Mouse (Mus musculus) brain, adult 2 months (tissue): Measurements from ENCODE around the gene Fam131b.

Experiments used
- DNase-seq: peaks from one replicate; pipeline ENCODE4 v3.0.0; 2011; ENCODE audit warnings: low read depth, low spot score

Gene Fam131b

DNA sequence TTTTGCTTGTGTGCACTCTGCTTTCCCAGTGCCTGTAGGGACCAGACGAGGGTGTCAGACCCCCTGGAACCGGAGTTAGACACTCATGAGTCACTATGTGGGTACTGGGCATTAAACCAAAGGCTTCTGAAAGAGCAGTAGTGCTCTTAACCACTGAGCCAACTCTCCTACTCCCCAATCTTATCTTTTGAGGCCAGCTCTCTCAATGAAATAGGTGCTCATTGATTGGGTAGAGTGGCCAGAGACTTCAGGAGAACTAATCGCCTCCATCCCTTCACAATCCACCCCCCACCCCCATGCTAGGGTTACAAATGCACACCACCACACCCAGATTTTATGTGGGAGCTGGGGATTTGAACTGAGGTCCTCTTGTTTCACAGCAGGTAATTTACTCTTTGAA, 4.3 kb upstream of the Fam131b start:
- DNase-seq: no peak

- no peak for DNase-seq
Measured at GRCm38 (mm10) chr6:42326509-42326908, 2.1 kb upstream of the Fam131b start.

GRCm38 (mm10) chr6:42325268-42325609, 796 bp upstream of the Fam131b start:
- peak; percentile 90 for DNase-seq

DNA sequence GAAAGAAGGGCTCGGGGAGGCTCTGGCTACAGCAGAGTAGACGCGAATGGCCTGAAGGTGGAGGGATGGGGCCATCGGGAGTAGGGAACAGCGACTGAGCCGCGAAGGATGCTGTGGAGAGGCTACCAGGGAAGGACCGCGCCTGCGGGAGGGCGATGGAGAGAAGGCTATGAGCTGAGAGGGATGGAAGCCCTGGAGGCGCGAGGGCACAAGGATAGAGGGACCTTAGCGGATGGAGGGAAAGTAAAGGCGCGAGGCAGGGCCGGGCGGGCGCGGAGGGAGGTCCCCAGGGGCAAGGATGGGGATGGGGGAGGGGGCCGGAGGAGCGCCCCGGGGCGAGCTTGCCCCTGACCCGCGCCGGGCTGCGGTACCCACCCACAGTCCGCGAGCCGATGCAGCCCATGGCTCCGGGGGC, 369 bp downstream of the Fam131b start:
- peak; percentile 65 for DNase-seq

DNA sequence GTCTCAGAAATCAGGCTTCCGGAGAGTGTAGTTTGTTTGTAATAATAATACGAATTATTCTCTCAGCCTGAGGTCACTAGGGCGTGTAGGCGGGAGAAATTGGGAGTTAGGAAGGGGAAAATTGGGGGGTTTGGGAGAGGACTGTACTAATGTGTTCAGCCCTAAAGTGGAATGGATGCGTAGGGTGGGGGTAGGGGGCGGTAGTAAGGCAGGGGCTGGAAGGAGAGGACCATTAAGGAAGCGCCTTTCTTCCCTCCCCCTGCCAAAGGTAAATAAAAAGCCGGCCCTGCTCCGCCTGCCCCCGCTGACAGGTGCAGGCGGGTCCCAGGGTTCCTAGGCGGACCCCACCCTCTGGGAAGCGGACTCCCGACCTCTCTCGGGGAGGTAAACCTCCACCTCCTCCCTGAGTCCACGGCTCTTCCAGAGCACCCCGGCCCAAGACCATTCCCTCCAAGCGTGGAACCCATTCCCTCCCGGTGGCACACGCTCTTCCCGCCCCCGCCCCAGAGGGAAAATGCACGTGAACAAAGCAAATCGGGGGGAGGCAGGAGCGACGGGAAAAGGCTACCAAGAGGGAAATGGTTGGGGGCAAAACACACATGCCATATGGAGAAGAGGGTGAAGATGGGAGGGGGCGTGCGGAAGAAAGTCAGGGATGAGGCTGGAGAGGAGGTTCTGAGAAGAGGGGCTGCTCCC, 924 bp downstream of the Fam131b start:
- peak; percentile 70 for DNase-seq

GRCm38 (mm10) chr6:42318293-42318692, 6.2 kb downstream of the Fam131b start:
- DNase-seq: peak; percentile 46

- DNase-seq: no peak
Measured at GRCm38 (mm10) chr6:42310427-42311053, 13.9 kb downstream of the Fam131b start.

DNA sequence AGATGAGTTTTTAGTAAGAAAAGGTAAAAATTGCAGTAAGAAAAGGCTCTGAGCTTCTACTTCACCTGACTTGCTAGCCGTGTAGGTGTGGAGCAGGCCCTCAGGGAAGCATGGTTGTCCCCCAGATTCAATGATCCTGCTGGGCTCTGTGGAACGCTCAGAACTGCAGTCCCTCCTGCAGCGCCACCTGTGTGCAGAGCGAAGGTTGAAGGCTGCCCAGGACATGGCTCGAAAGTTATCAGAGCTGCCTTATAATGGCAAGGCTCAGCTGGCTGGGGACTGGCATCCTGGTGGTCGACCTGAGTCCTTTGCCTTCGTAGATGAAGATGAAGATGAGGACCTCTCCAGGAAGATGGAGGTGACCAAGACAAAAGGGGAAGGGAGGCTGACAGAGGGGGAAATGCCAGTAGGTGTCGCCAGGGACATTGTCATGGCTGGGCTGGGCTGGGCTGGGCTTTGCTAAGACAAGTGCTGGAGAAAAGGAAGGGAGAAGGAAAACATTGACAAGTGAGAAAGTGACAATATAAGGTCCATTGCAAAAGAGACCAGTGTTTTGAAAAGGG, 14.5 kb downstream of the Fam131b start:
- peak; percentile 45 for DNase-seq

- peak; percentile 28 for DNase-seq
Measured at GRCm38 (mm10) chr6:42299362-42299761, 25.1 kb downstream of the Fam131b start.

DNA sequence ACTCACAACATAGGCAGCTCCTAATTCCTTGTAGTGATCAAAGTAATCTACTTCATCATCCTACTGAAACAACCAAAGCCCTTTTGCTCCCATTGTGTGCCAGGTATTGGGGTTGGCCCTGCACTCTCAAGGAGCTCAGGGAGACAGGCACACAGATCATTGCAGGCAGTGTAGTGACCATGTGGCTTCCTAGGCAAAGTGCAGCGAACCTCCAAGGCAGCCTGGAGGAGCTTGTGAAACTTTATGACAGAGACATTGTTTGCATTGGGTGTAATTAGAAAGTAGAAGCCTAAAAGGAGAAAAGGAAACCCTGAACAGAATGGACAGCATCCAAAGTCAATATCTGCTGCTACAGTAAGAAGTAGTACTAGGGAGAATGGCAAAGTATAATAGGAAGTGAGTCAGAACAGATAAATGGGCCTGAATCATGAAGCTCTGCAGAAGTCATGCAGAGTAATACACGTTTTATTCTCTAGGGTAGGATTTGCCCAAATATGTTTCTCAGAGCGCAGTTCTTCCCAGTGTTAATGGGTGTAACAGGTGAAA, 28.8 kb downstream of the Fam131b start:
- DNase-seq: no peak

DNA sequence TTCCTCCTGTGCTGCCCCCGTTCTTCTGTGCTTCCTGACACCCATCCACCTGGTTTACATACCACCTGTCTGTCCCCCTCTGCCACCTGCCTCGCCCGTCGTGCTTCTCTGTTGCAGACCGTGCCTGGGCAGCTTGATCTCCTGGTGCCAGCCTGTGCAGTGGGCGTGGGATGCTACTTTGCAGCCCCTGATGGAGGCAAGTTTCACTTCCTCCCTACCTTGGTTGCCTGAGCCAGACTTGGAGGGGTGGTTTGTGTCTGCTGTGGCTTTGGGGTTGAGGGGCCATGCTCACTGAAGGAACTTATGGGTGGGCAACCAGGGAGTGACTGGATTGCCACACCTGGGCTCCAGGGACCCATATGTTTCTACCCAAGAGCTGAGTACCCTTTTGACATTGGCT, 31.1 kb downstream of the Fam131b start:
- no peak for DNase-seq

DNA sequence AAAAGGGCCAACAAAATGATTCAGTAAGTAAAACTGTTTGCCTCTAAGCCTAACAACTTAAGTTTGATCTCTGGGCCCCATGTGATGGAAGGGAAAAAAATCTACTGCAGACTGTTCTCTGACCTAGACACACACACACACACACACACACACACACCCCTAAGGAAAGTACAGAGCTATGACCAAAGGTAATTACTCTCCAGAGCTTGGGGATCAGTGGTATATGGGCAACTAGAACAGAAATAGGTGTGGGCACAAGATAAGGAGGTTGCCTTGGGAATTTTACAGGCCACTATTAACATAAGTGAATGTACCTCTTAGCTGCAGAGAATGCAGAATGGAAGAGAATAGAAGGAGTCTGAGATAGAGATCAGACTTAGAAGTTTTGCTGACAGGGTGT, 36.9 kb downstream of the Fam131b start:
- DNase-seq: no peak

- no peak for DNase-seq
Measured at GRCm38 (mm10) chr6:42286448-42286847, 38.0 kb downstream of the Fam131b start, which contains the start of gene Clcn1. TSS of gene Clcn1 (plus strand) at chr6:42286685.

GRCm38 (mm10) chr6:42282865-42283528, 41.4 kb downstream of the Fam131b start:
- DNase-seq: no peak

DNA sequence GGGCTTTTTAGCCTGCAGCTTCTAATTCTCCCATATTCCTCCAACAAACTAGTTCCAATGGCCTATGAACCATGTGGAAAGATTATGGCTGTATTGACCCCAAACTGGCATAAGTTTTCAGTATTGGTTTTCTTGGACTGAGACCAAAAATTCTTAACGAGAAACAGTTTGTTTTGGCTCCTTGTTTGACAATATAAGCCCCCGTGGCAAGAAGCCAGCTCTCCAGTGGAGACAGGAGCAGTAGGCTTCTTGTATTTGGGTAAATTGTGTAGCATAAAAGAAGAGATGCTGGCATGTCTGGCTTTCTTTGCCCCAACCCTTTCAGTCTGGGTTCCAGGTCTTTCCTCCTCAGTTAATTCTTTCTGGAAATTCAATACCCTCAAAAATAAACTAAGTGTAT, 48.3 kb downstream of the Fam131b start:
- DNase-seq: no peak

- DNase-seq: no peak
Measured at GRCm38 (mm10) chr6:42270817-42271216, 53.6 kb downstream of the Fam131b start.

DNA sequence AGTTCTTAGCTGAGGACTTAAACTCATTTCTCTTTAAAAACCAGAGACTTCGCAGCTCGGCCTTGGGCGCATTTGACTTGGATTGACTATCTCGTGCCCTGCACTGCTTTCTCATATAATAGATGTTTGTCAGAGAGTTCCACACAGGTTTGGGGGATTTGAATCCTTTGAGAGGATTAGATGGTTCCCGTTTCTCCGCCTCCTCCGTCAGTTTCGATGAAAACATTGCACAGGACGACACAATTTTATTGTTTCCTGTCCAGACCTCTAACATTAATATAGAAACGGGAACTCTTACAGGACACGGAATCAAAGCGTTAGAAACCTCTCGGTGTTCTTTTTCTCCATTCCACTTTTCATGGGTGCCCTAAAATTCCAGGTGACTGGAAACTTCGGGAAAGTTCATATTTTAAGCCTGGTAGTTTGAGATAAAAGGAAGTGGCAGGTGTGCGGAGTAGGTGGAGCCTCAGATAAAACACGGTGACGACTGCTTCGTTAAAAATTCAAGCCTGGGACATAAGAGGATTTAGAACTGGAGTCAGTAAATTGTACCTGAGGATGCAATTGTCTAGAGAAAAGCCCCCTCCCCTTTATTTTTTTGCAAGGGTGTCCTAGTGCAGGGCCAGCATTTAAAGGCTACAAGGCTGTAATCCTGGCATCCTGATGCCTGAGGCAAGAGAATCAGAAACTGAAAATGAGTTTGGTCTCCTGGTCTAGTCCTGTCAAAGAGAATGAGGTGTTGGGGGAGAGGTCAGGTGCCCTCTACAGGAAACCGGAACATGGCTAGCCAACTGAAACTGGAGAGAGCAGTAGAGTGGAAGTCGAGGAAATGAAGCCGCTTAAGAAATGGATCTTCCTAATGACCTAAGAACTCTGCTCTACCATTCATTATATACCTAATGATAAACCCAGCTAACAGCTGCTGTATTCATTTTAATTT, 58.8 kb downstream of the Fam131b start:
- DNase-seq: peak; percentile 16
